Mouse (Mus musculus): ENCODE measurements at regions not wholly inside any gene's neighbourhood (a gene's known extent, or its start where the extent isn't known, plus 50 kb on each side); places are given as distances from the start of the nearest gene placed in this dataset.

DNA sequence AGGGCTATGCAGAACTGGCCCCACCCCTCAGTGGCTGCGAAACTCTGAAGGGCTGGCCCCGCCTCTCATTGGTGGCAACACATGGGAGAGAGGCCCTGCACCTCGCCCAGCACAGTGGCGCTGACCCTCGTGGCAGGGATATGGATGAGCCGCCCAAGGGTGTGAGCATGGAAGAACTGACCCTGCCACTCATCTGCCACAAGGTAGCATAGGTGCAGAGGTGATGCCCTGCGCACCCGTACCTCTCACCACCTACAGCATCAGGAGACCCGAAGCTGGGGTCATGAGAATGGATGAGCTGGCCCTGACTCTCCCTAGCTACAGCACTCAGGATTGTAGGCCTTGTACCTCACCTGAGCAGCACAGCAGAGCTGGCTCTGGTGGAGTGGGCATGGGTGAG lies 305.1 kb upstream of the Hs6st1 start:
- TF ChIP-seq CTCF (IDR thresholded peaks at IDR 0.05; ENCODE audit: low read depth, low read length) (no peak), EP300 (IDR thresholded peaks at IDR 0.05; ENCODE audit: insufficient read depth, low read depth, low read length) (no peak), POLR2A (IDR thresholded peaks at IDR 0.05; ENCODE audit: insufficient read depth, low read length) (no peak)

Measured in ES-Bruce4 (cell line).